Mouse (Mus musculus): ENCODE results near the gene Spats1. TPM values are rescaled to one million over a fixed set of nuclear protein-coding genes. Genes with fewer than 3 reads are reported as not detected.

Spats1 gene
- total RNA-seq, 1 experiment, result 8.5 TPM

GRCm38 (mm10) chr17:45402601-45403000, 72.6 kb downstream of the Spats1 start:
- H3K4me1 ChIP-seq (ENCODE audit: control insufficient read depth in 2 of 2, insufficient read depth in 2 of 2, low read length in 2 of 2, poor library complexity in 1 of 2), result peaks cover 0 to 2% of the 10 kb centered on the region in 2 experiments; a peak in 1 of 4 replicates
- DNase-seq (ENCODE audit: low read depth, low spot score), result no peak
- in situ Hi-C loops (cut with MboI; ENCODE audit: low sequenced_read_pairs in 2 of 2, unreplicated experiment in 2 of 2), result loop anchor here in 1 of 2 experiments (25.0 kb wide), 1 partner anchor 810 kb away; the partner anchor contains the start of genes Polh and Xpo5
- no peak overlapping the region for H3K4me3 ChIP-seq (ENCODE audit: insufficient read depth in 1 of 2, low read depth in 1 of 2, low read length in 2 of 2, poor library complexity in 1 of 2, severe bottlenecking in 1 of 2)
- H3K9me3 ChIP-seq (ENCODE audit: control insufficient read depth, insufficient read depth, low read depth, low read length), result no peaks in the 10 kb centered on the region
- TF ChIP-seq ZC3H11A (IDR thresholded peaks at IDR 0.05; ENCODE audit: borderline replicate concordance, low read depth, low read length), result no peak
- no peak for TF ChIP-seq HCFC1 (IDR thresholded peaks at IDR 0.05; ENCODE audit: borderline replicate concordance, insufficient read depth, low read length)
- no peak for TF ChIP-seq MAFK (IDR thresholded peaks at IDR 0.05; ENCODE audit: insufficient read depth, low read depth, low read length)
- TF ChIP-seq CHD2 (IDR thresholded peaks at IDR 0.05; ENCODE audit: low read depth, low read length), result no peak
- TF ChIP-seq ZNF384 (IDR thresholded peaks at IDR 0.05; ENCODE audit: low read depth, low read length), result no peak
- no peak overlapping the region for H3K9ac ChIP-seq (ENCODE audit: insufficient read depth, low read depth, low read length, poor library complexity, severe bottlenecking)
- H3K27ac ChIP-seq (ENCODE audit: insufficient read depth, low read depth, low read length, poor library complexity, severe bottlenecking), result no peak overlapping the region
- H3K36me3 ChIP-seq (ENCODE audit: control insufficient read depth, insufficient read depth, low read length, poor library complexity, severe bottlenecking), result peaks cover 22% of the 10 kb centered on the region

- TF ChIP-seq ZC3H11A (IDR thresholded peaks at IDR 0.05; ENCODE audit: borderline replicate concordance, low read depth, low read length) (no peak), CHD2 (IDR thresholded peaks at IDR 0.05; ENCODE audit: low read depth, low read length) (no peak)
Measured at GRCm38 (mm10) chr17:45402126-45402525, 73.1 kb downstream of the Spats1 start.

DNA sequence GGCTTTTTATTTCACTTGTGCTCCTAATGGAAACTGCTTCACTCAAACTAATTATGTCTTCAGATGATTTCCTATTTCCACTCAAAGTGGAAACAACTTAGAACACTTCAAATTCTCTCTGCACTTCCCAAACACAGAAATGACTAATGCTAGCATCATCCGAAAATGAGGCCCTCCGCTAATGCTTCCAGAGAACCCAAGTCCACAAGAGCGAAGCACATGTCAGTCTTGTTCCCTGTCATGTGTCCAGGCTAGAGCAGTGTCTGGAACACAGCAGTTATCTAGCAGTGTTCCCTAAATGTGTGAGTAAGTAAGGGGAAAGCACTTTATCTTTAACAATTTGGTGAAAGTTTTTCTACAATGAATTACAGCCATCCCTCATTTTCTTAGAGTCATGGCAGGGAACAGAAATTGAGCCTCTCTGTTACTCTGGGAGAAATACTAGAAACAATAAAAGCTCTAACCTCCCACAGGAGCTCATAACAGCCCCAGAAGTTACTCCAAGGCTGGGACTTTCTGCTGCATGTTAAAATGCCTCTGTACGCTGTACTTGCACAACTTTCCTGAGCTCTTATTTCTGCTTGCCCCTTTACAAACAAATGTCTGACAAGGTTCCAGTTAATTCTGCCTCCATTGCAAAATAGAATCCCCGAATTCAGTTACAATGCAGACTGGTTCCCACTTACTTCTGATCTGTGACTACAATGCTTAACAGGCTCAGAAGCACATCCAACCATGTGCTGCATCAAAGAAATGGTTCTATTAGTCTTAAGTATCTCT, 73.9 kb downstream of the Spats1 start:
- Histone ChIP-seq H3K36me3 (ENCODE audit: control insufficient read depth, insufficient read depth, low read length, poor library complexity, severe bottlenecking) (peaks cover 21% of the 10 kb centered on the region), H3K9ac (ENCODE audit: insufficient read depth, low read depth, low read length, poor library complexity, severe bottlenecking) (no peak overlapping the region), H3K4me1 (ENCODE audit: control insufficient read depth in 2 of 2, insufficient read depth in 2 of 2, low read length in 2 of 2, poor library complexity in 1 of 2) (peaks cover 0 to 2% of the 10 kb centered on the region in 2 experiments; a peak in 1 of 4 replicates), H3K4me3 (ENCODE audit: insufficient read depth in 1 of 2, low read depth in 1 of 2, low read length in 2 of 2, poor library complexity in 1 of 2, severe bottlenecking in 1 of 2) (no peak overlapping the region), H3K27ac (ENCODE audit: insufficient read depth, low read depth, low read length, poor library complexity, severe bottlenecking) (no peak overlapping the region), H3K9me3 (ENCODE audit: control insufficient read depth, insufficient read depth, low read depth, low read length) (no peaks in the 10 kb centered on the region)
- in situ Hi-C loops (cut with MboI; ENCODE audit: low sequenced_read_pairs in 2 of 2, unreplicated experiment in 2 of 2), result loop anchor here in 1 of 2 experiments (25.0 kb wide), 1 partner anchor 811 kb away; the partner anchor contains the start of genes Polh and Xpo5
- no peak for TF ChIP-seq CHD2 (IDR thresholded peaks at IDR 0.05; ENCODE audit: low read depth, low read length)
- no peak for TF ChIP-seq ZC3H11A (IDR thresholded peaks at IDR 0.05; ENCODE audit: borderline replicate concordance, low read depth, low read length)
- no peak for TF ChIP-seq MAFK (IDR thresholded peaks at IDR 0.05; ENCODE audit: insufficient read depth, low read depth, low read length)
- TF ChIP-seq HCFC1 (IDR thresholded peaks at IDR 0.05; ENCODE audit: borderline replicate concordance, insufficient read depth, low read length), result no peak
- TF ChIP-seq ZNF384 (IDR thresholded peaks at IDR 0.05; ENCODE audit: low read depth, low read length), result no peak
- DNase-seq (ENCODE audit: low read depth, low spot score), result no peak

More at GRCm38 (mm10) chr17:45402126-45402525, 73.1 kb downstream of the Spats1 start:
- no peak for DNase-seq (ENCODE audit: low read depth, low spot score)
- Histone ChIP-seq H3K36me3 (ENCODE audit: control insufficient read depth, insufficient read depth, low read length, poor library complexity, severe bottlenecking) (peaks cover 21% of the 10 kb centered on the region), H3K9me3 (ENCODE audit: control insufficient read depth, insufficient read depth, low read depth, low read length) (no peaks in the 10 kb centered on the region), H3K4me3 (ENCODE audit: insufficient read depth in 1 of 2, low read depth in 1 of 2, low read length in 2 of 2, poor library complexity in 1 of 2, severe bottlenecking in 1 of 2) (no peak overlapping the region), H3K4me1 (ENCODE audit: control insufficient read depth in 2 of 2, insufficient read depth in 2 of 2, low read length in 2 of 2, poor library complexity in 1 of 2) (peaks cover 0 to 2% of the 10 kb centered on the region in 2 experiments; a peak in 1 of 4 replicates), H3K9ac (ENCODE audit: insufficient read depth, low read depth, low read length, poor library complexity, severe bottlenecking) (no peak overlapping the region), H3K27ac (ENCODE audit: insufficient read depth, low read depth, low read length, poor library complexity, severe bottlenecking) (no peak overlapping the region)
- in situ Hi-C loops (cut with MboI; ENCODE audit: low sequenced_read_pairs in 2 of 2, unreplicated experiment in 2 of 2), result loop anchor here in 1 of 2 experiments (25.0 kb wide), 1 partner anchor 810 kb away; the partner anchor contains the start of genes Polh and Xpo5

GRCm38 (mm10) chr17:45398021-45398420, 77.2 kb downstream of the Spats1 start:
- no peak for TF ChIP-seq MAFK (IDR thresholded peaks at IDR 0.05; ENCODE audit: insufficient read depth, low read depth, low read length)
- H3K36me3 ChIP-seq (ENCODE audit: control insufficient read depth, insufficient read depth, low read length, poor library complexity, severe bottlenecking), result peaks cover 26% of the 10 kb centered on the region
- H3K4me1 ChIP-seq (ENCODE audit: control insufficient read depth in 2 of 2, insufficient read depth in 2 of 2, low read length in 2 of 2, poor library complexity in 1 of 2), result peaks cover 0 to 4% of the 10 kb centered on the region in 2 experiments; a peak in 1 of 4 replicates
- no peak for DNase-seq (ENCODE audit: low read depth, low spot score)
- H3K4me3 ChIP-seq (ENCODE audit: insufficient read depth in 1 of 2, low read depth in 1 of 2, low read length in 2 of 2, poor library complexity in 1 of 2, severe bottlenecking in 1 of 2), result no peak overlapping the region
- no peak overlapping the region for H3K27ac ChIP-seq (ENCODE audit: insufficient read depth, low read depth, low read length, poor library complexity, severe bottlenecking)
- in situ Hi-C loops (cut with MboI; ENCODE audit: low sequenced_read_pairs in 2 of 2, unreplicated experiment in 2 of 2), result no loop called here
- no peaks in the 10 kb centered on the region for H3K9me3 ChIP-seq (ENCODE audit: control insufficient read depth, insufficient read depth, low read depth, low read length)
- H3K9ac ChIP-seq (ENCODE audit: insufficient read depth, low read depth, low read length, poor library complexity, severe bottlenecking), result no peak overlapping the region
